Mouse (Mus musculus) B cell, adult 2 months (primary cell): ENCODE results near the gene Kir3dl2.
"Not testable (repeated sequence)": the region's sequence is repeated elsewhere in the genome, so short reads cannot be mapped to it uniquely, and the experiment has no call there.

Experiments
- DNase-seq, 2 experiments: peaks; one replicate each; pipeline ENCODE4 v3.0.0; 2022

Gene Kir3dl2

DNA sequence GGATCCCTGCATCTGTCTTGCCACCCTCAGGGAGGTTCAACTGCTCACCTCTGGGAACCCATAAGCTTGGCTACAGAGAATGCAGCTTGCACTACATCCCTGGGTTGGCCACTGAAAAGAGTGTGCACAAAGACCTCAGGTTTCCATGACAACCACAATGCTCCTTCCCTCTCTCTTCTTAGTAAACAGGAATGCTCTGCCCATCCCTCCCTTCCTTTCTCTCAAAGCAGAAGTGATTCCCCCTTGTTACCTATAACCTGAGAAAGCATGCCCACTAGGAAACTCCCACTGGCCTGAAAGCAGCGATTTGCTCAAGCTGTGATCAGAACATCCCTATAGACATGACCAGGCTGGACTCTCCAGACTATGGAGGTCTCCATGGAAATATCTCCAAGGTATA is at the start of gene Kir3dl2:
TSS of gene Kir3dl2 (minus strand) at position 101 of the 400 bp plus-strand sequence.
- DNase-seq = not testable (repeated sequence)

DNA sequence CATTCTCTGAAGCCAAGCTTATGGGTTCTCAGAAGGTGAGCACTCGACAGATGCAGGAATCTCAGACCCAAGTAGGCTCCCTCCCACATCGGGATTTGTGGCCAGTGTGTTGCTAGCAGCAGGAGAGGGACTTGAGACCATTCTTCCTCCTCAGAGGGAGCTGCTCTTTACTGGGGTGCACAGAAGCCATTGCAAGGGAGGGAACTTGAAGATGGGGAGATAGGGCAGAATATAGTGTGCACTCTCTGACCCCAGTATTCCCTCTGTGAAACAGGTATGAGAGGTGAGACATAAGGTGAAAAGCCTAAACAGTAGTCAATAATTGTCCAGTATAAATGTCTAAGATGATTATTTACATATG is 47.0 kb upstream of the Kir3dl2 start:
- no peak for DNase-seq

DNA sequence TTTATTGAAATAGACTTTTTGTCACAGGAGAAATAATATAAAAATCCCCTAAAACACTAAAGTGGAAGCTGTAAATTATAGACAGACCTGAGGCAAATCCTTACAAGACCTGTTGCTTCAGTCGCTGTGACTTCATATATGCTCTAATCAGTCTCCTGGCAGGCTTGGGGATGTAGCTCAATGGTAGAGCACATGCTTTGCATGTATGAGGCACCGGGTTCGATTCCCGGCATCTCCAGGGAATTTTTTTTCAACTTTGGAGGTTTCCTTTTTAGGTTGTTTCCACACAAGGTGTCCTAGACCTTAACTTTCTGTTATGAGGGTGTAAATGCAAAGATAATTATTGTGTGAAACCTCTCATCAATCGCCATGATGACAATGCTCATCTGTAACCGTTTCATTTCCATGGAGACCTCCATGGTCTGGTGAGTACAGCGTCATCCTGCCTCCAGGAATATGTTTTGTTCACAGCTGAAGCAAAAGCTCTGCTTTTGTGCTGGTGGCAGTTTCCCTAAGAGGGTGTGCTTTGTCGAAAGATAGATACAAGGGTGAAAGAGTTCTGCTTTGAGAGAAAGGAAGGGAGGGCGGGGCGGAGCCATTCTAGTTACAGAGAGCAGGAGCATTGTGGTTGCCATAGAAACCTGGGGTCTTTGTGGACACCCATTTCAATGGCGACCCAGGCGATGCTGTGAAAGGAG is 46.5 kb upstream of the Kir3dl2 start, which contains the start of gene Tceal3:
TSS of gene Tceal3 (plus strand) at position 644 of the 698 bp plus-strand sequence.
- DNase-seq = no peak

DNA sequence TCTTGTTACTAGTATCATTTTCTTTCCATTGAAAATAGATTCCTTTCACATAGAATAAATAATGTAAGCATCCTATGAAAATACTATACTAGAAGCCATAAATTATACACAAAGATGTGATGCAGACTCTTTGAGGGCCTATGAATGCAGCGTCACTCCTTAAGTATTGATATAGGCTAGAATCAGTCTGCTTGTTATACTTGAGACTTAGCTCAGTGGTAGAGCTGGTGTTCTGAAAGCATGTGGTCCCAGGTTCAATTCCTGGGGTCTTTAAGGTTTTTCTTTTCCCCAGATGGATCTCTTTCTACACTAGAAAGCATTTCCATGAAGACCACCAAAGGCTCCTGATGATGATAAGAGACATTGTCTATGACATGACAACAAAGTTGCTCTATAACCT is 40.8 kb upstream of the Kir3dl2 start:
- DNase-seq = no peak

DNA sequence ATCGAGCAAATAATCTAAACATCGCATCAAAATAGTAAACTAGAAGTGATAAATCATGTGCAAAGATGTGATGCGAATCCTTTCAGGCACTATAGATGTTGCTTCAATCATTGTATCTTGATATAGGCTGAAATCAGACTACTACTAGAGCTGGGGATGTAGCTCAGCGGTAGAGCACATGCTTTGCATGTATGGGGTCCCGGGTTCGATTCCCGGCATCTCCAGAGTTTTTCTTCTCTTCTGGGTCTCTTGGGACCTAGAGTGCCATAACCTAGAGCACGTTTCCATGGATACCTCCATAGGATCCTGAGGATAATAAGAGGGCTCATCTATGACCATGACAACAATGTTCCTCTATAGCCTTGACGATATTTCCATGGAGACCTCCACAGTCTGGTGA is 25.2 kb upstream of the Kir3dl2 start:
- not testable (repeated sequence) for DNase-seq

DNA sequence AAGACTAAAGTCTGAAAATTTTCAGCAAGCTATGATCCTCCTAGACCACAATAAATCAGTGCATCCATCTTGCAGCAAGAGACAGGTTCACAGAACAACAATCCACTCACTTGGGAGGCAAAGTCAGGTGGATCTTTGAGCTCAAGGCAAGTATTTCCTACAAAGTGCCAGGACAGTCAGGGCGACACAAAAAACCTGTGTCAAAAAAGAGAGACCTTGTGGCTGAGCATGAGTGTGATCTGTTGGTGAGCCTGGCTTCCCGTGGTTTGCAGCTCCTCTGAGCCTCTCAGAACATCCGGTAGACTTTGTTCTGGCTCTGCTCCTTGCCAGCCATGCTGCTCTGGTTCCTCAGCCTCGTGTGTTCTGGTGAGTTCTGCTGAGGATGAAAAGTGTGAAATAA is 26.2 kb downstream of the Kir3dl2 start, which contains the start of gene Kir3dl1:
TSS of gene Kir3dl1 (plus strand) at position 301 of the 400 bp plus-strand sequence.
- not testable (repeated sequence) for DNase-seq
